Mouse (Mus musculus) kidney, postnatal 0 days (tissue): ENCODE measurements around the gene Pacsin1. TPM values are rescaled to one million over a fixed set of nuclear protein-coding genes. Genes with fewer than 3 reads are reported as not detected.

ENCODE experiments used
- ATAC-seq: fragments of 200-750 bp; cut with Nextera tagmentation; replicated peaks from 2 replicates; pipeline ENCODE4 v1.8.0; 2017; ENCODE audit warnings: low read depth, moderate number of reproducible peaks, moderate TSS enrichment, moderate library complexity; ENCODE audit not compliant: low FRiP score
- DNase-seq: peaks from one replicate; pipeline ENCODE4 v3.0.0-alpha.2; 2016; ENCODE audit warnings: low spot score
- H3K27ac ChIP-seq: fragments of 300-500 bp; sonication (generic); 2 replicates; pipeline ENCODE4 v1.5.1; 2014; ENCODE audit warnings: mild to moderate bottlenecking
- H3K27me3 ChIP-seq: fragments of 300-500 bp; sonication (generic); 2 replicates; pipeline ENCODE4 v1.6.1; 2014; ENCODE audit warnings: low read length, mixed read lengths; ENCODE audit not compliant: insufficient read depth
- H3K36me3 ChIP-seq: fragments of 300-500 bp; sonication (generic); 2 replicates; pipeline ENCODE4 v1.6.1; 2014; ENCODE audit warnings: low read length, mixed read lengths; ENCODE audit not compliant: insufficient read depth
- H3K4me1 ChIP-seq: fragments of 300-500 bp; sonication (generic); replicated peaks from 2 replicates; pipeline ENCODE4 v1.6.1; 2014; ENCODE audit warnings: antibody characterized with exemption, low read length, mixed read lengths; ENCODE audit not compliant: insufficient read depth
- H3K4me2 ChIP-seq: fragments of 300-500 bp; sonication (generic); 2 replicates; pipeline ENCODE4 v1.6.1; 2014; ENCODE audit warnings: mild to moderate bottlenecking, low read length, moderate library complexity, mixed read lengths
- H3K4me3 ChIP-seq: fragments of 300-500 bp; sonication (generic); replicated peaks from 2 replicates; pipeline ENCODE4 v1.5.1; 2014; ENCODE audit warnings: low read depth, low read length
- H3K9ac ChIP-seq: fragments of 300-500 bp; sonication (generic); 2 replicates; pipeline ENCODE4 v1.6.1; 2014; ENCODE audit warnings: low read depth, low read length
- H3K9me3 ChIP-seq: fragments of 300-500 bp; sonication (generic); replicated peaks from 2 replicates; pipeline ENCODE4 v1.6.1; 2016; ENCODE audit warnings: low read length, inconsistent platforms, mixed read lengths
- CTCF ChIP-seq: IDR thresholded peaks from 2 replicates; pipeline ENCODE4 v1.5.1; 2016; ENCODE audit warnings: antibody characterized with exemption, low read depth, mild to moderate bottlenecking, moderate library complexity
- WGBS: fragments of 180-500 bp; shearing (Covaris S2); extraction: QIAGEN DNeasy Blood & Tissue Kit; methylation state at CpG from one replicate; pipeline ENCODE4 v1.1.7; 2014; 5-methylcytosine and 5-hydroxymethylcytosine counted together
- polyA plus RNA-seq: library from polyadenylated mRNA; unstranded; fragments of >200 nt; fragmentation: Nextera tagmentation; extraction: Ambion mirVana; gene quantifications from 2 replicates; pipeline ENCODE4 v1.2.1, GENCODE M21; 2015

Pacsin1 gene
- polyA plus RNA-seq = 1.6 and 1.7 TPM in 2 replicates

DNA sequence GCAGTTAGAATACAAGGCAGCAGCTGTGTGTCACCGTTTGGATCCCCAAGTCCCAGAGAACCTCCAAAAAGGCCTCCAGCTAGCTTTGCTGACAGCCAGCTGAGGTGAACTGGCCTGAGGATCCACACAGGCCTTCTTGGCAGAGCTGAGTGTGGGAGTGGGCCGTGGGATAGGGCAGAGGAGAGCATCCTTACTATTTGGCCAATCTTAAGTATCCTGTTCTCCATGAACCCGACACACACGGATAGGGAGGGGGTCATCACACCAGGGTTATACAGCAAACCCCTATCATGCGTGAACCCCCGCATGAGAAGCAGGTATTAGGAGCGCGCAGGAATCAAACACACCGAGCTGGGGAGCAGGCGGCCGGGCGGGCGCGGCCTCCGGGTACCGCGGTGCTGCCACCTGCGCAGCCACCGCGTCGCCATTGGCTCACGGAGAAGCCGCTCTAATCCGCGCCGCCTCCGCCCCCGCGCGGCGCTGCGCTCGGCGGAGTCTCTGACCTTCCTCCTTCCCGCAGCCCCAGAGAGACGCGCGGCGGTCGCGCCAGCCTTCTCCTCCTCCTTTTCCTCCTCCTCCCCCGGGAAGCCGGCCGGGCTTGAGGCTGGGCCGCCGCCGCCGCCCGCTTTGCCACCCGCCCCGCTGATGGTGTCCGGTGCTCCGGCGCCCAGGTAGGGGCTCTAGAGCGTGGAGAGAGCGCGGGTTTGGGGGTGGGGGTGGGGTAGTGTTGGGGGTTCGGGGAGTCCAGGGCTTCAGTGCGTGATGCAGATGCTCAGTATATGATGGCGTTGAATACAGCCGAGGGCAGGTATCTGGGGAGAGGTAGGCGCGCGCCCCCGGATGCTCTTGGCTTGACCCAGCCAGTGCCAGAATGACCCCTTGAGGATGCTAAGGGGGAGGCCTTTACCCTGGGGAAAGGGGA, at the start of gene Pacsin1:
Pacsin1 (plus strand) TSS at position 421 of the 922 bp plus-strand sequence.
- H3K4me3 ChIP-seq = peak within 1 kb of the TSS; percentile 45
- peak within 1 kb of the TSS; percentile 70 for H3K4me2 ChIP-seq
- 0 out of 2 replicates have a peak, but pooled peaks cover 2% of the 10 kb centered on the region for H3K4me1 ChIP-seq
- no peak for DNase-seq
- no peak within 1 kb of the TSS for H3K9ac ChIP-seq
- H3K27ac ChIP-seq = no peak within 1 kb of the TSS
- no peak for TF ChIP-seq CTCF
- H3K27me3 ChIP-seq = peaks cover 21% of the 10 kb centered on the region; the same call in 1 of the 2 replicates
- no peaks in the 10 kb centered on the region for H3K9me3 ChIP-seq
- WGBS = 2% methylated on average over 56 of the region's 65 CpGs
- ATAC-seq = peak; percentile 34; the same call in 1 of the 2 replicates
- no peaks in the 10 kb centered on the region for H3K36me3 ChIP-seq

DNA sequence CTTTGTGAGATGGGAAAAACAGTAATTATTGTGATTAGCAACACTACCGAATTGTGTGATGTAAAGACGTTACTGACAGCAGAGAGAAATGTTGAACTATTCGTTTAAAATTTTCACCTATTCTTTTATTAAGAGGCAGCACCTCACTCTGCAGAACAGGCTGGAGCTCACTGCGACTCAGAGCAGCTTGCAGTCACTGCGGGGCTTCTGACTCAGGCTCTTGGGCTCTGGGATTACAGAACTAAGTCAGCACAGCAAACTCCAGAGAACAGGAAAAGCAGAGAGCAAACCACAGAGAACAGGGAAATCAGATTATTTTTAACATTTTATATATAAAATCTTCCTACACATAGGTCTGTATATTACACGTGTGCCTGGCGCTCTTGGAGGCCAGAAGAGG, 45.7 kb upstream of the Pacsin1 start:
- Histone ChIP-seq H3K4me3 (no peak overlapping the region), H3K4me1 (peaks cover 7% of the 10 kb centered on the region; the same call in 1 of the 2 replicates), H3K9ac (no peak overlapping the region), H3K9me3 (no peaks in the 10 kb centered on the region), H3K27me3 (no peaks in the 10 kb centered on the region), H3K27ac (no peak overlapping the region), H3K4me2 (no peak overlapping the region), H3K36me3 (0 out of 2 replicates have a peak, but pooled peaks cover 3% of the 10 kb centered on the region)
- no peak for TF ChIP-seq CTCF
- WGBS = 88% methylated on average over 7 of the region's 7 CpGs
- DNase-seq (no peak), ATAC-seq (no peak)

DNA sequence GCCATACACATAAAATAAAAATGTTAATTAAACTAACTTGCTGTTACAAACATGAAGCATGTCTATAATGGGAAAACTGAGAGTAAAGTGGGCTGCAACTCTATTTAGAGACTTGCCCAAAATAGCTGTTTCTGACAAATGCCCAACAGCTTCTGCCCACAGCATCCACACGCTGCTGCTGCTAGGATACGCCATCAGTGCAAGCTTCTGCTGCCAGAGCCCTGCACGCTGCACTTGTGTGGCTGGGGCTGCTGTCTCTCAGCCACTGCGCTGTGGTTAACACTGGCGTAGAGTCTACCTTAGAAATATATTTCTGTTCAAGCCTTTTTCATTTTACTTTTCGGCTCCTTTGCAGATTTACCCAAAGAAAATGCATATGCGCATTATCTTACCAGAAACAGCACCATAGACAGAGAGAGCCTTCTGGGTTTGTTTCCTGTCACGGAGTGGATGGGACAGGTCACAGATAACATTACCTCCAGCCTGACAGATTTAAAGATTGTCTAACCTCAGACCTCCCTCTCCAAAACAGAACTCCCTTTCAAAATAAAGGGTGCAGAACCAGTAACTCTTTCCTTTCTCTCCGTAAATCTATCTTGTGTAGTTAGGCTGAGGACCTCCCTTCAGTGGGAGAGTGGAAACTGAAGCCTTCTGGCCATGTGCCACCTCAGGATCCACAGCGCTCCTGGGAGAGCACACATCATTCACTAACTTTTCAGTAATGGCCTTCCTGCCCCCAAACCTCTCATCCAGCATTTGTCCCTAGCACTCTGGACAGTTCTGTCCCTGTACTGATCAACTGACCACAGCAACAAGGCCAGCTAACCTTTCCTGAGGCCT, 44.4 kb upstream of the Pacsin1 start:
- ATAC-seq (no peak), DNase-seq (peak; percentile 39)
- Histone ChIP-seq H3K9ac (no peak overlapping the region), H3K36me3 (0 out of 2 replicates have a peak, but pooled peaks cover 3% of the 10 kb centered on the region), H3K9me3 (no peaks in the 10 kb centered on the region), H3K4me3 (no peak overlapping the region), H3K27ac (no peak overlapping the region), H3K4me2 (no peak overlapping the region), H3K4me1 (peaks cover 7% of the 10 kb centered on the region; the same call in 1 of the 2 replicates), H3K27me3 (no peaks in the 10 kb centered on the region)
- 68% methylated on average over 10 of the region's 10 CpGs for WGBS
- no peak for TF ChIP-seq CTCF

DNA sequence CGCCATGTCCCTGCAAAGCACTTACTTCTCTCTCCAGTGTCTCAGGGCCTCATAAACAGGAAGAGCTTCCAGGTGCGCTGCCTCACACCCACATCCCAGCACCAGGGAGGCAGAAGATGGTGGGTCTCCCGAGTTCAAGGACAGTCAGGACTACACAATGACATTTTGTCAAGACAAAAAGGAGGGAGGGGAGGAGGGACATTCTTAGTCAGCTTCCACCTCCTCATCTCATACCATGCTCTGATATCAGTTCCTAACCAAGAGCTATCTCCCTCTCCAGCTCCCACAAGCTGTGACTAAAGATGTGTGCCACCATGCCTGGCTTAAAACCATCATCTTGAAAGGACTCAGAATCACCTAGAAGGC, 43.8 kb upstream of the Pacsin1 start:
- 38% methylated on average over 3 of the region's 3 CpGs for WGBS
- H3K4me2 ChIP-seq = no peak overlapping the region
- H3K9ac ChIP-seq = no peak overlapping the region
- no peak overlapping the region for H3K4me3 ChIP-seq
- ATAC-seq (no peak), DNase-seq (no peak)
- H3K9me3 ChIP-seq = no peaks in the 10 kb centered on the region
- 0 out of 2 replicates have a peak, but pooled peaks cover 3% of the 10 kb centered on the region for H3K36me3 ChIP-seq
- no peak overlapping the region for H3K27ac ChIP-seq
- H3K27me3 ChIP-seq = no peaks in the 10 kb centered on the region
- H3K4me1 ChIP-seq = peaks cover 7% of the 10 kb centered on the region; the same call in 1 of the 2 replicates
- no peak for TF ChIP-seq CTCF

DNA sequence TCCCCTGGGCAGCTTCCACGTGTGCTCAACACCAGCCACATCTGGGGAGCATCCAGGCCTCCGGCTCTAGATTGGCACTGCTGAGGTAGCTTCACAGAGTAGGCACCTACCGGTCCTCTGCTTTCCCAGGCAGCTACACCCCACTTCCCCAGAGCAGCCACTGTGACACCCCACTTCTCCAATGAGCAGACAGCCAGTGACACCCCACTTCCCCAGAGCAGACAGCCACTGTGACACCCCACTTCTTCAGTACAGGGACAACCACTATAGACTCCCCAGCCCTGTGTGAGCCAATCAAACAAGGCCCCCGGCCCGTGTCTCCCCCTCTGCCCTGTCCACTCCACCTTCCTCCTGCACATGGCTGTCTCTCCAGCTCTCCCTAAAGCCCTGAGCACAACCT, 43.3 kb upstream of the Pacsin1 start:
- H3K27ac ChIP-seq = no peak overlapping the region
- no peaks in the 10 kb centered on the region for H3K27me3 ChIP-seq
- no peak overlapping the region for H3K4me3 ChIP-seq
- no peaks in the 10 kb centered on the region for H3K9me3 ChIP-seq
- H3K4me1 ChIP-seq = peaks cover 7% of the 10 kb centered on the region; the same call in 1 of the 2 replicates
- DNase-seq = no peak
- 0 out of 2 replicates have a peak, but pooled peaks cover 3% of the 10 kb centered on the region for H3K36me3 ChIP-seq
- no peak for ATAC-seq
- H3K9ac ChIP-seq = no peak overlapping the region
- no peak overlapping the region for H3K4me2 ChIP-seq
- WGBS = 87% methylated on average over 5 of the region's 5 CpGs
- TF ChIP-seq CTCF = no peak

DNA sequence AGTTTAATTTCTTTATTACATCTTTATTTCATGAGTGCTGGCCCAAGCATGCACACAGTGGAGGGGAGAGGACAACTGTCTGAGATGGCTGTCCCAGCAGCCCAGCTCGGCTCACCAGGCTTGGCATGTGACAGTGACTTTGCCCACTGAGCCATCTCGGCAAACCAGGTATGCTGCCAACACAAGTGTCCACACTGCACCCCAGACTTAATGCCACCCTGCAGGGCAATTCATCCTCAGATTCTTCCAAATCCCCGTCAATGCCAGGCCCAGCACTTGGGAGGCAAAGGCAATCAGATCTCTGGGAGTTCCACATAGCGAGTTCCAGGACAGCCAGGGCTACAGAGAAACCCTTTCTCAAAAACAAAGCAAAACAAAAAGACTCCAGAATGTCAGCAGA, 42.3 kb upstream of the Pacsin1 start:
- 0 out of 2 replicates have a peak overlapping the region, but pooled peaks have one; percentile 8 for H3K9ac ChIP-seq
- H3K27me3 ChIP-seq = no peaks in the 10 kb centered on the region
- TF ChIP-seq CTCF = no peak
- peaks cover 7% of the 10 kb centered on the region; the same call in 1 of the 2 replicates for H3K4me1 ChIP-seq
- 0 out of 2 replicates have a peak, but pooled peaks cover 3% of the 10 kb centered on the region for H3K36me3 ChIP-seq
- H3K4me2 ChIP-seq = no peak overlapping the region
- H3K27ac ChIP-seq = no peak overlapping the region
- H3K4me3 ChIP-seq = no peak overlapping the region
- WGBS = 84% methylated on average over 4 of the region's 4 CpGs
- ATAC-seq (no peak), DNase-seq (no peak)
- H3K9me3 ChIP-seq = no peaks in the 10 kb centered on the region
